Mouse (Mus musculus) lung, postnatal 14 days (tissue): ENCODE measurements around the gene Urb2.
"Not testable (repeated sequence)": the region's sequence is repeated elsewhere in the genome, so short reads cannot be mapped to it uniquely, and the experiment has no call there.

Experiments
- DNase-seq: peaks from one replicate; pipeline ENCODE4 v3.0.0; 2021

The Urb2 gene

DNA sequence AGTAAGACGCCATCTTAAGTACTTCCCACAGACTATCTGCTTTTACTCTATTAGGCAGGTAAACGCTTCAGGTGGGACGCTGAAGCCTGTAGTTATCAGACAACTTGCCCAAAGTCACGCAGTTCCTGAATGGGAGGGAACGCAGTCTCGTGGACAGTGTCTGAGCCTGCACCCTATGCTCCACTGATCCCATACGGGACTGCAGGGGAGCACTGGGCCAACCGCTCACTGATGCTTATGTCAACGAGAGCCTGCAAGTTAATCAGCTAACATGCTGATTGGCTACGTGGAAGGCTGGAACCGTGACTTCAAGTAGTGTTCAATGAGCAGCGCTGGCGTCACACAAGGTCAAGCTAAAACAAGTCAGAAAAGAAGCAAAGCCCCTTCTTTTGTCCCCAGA lies 1.5 kb upstream of the Urb2 start:
- DNase-seq: no peak

DNA sequence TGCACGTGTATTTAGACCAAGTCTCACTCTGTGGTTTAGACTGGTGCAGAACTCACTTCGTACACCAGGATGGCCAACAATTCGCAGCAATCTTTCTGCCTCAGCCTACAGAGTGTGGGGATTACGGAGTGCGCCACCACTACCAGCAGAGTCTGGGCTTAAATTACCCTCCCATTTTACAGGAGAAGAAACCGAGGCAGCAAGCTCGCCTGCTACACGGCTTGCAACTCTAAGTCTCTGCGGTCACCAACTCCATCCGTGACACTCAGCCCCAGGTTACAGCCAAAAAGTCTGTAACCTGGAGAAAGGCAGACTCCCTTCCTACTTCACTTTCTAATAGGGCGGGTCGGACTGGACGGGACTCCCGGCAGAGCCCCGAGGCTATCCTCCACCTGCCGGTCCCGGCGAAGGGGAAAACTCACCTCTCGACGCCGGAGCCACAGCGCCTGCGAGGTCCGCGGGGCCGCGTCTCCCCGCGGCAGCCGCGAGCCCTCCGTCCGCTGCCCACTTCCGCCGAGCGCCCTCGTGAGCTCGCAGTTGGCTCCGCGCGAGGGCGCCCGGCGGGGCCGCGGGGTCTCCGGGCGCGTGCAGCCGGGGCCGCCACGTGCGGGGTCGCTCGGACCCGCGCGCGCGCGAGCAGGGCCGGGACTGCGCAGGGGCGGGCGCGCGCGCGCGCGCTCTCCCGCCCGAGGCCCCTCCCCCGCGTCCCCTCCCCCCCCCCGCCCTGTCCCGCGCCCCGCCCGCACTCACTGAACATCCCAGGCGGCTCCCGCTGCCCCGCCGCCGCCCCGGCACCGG lies 670 bp upstream of the Urb2 start:
- peak; percentile 65 for DNase-seq

DNA sequence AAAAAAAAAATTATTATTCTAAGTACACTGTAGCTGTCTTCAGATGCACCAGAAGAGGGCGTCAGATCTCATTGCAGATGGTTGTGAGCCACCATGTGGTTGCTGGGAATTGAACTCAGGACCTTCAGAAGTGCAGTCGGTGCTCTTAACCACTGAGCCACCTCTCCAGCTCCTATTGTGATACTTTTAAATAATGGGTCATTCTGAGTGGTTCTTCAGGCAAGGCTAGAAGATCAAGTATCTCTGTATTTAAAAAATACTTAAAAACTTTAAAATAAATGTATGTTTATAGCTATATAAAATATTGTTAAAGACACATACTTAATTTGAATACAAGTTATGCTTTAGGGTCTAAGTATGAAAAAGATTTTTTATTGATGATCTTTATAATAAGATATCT lies 5.0 kb downstream of the Urb2 start:
- not testable (repeated sequence) for DNase-seq

GRCm38 (mm10) chr8:124027831-124028230 lies 6.5 kb downstream of the Urb2 start:
- DNase-seq: no peak

DNA sequence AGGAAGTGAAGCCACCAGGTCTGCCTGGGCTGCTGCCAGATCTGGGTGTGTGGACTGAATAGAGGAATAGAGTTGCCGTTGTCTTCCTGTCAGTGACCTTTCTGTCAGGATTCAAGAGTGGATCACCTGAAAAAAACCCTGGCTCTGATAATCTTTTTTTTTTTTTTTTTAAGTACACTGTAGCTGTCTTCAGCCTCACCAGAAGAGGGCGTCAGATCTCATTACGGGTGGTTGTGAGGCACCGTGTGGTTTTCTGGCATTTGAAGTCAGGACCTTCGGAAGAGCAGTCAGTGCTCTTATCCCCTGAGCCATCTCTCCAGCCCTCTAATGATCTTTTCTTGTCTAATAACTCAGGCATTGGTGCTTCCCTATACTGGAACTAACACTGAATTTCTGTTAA lies 12.1 kb downstream of the Urb2 start:
- no peak for DNase-seq

DNA sequence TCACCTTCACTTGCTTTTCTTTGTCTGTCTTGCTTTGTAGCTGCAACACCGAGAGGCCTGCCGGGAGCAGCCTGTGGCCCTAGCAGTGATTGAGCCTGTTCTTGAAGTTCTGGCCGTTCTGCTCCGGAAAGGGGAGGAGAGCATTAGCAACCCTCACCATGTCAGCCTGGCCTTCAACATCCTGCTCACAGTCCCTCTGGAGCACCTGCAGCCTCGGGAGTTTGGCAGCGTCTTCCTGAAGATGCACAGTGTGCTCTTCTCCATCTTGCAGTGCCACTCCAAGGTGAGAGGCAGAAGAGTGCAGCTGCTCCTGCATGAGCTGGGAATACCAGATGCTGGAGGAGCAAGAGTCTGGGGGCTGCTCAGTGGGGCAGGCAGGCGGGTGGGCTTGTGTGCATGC lies 16.8 kb downstream of the Urb2 start:
- no peak for DNase-seq

- DNase-seq: no peak
Observed at GRCm38 (mm10) chr8:124039351-124039750, 18.0 kb downstream of the Urb2 start.

GRCm38 (mm10) chr8:124042201-124042600 lies 20.9 kb downstream of the Urb2 start:
- DNase-seq: no peak

DNA sequence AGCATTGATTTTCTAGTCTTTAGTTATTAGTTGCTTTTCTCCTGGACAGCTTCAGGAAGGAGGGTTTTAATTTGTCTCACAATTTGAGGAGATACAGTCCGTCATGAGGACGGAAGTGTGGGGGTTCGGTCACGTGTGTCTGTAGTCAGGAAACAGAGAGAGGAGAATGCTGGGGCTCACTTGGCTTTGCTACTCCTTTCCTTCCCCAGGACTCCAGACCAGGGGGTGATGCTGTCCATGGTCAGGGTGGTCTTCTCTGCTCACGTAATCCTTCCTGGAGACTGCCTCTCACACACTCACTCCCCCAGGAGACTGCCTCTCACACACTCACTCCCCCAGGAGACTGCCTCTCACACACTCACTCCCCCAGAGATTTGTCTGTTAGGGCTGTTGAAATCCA lies 23.1 kb downstream of the Urb2 start:
- no peak for DNase-seq

DNA sequence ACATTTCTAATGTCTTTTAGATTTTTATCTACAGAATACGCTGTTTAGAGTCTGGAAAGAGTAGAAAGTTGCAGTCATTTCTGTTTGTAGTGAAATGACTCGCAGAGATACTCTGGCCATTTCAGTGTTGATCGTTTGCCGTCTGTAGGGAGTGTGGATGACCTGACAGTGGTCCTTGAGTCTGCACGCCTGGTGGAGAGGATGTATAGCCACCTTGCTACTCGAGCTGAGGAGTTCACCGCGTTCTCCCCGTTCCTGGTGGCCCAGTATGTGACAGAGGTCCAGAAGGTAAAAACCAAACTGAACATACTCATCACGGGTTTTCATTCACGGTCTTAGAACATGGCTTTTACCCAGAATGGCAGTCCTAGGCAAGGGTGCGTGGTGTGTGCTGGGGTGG lies 23.6 kb downstream of the Urb2 start:
- no peak for DNase-seq

DNA sequence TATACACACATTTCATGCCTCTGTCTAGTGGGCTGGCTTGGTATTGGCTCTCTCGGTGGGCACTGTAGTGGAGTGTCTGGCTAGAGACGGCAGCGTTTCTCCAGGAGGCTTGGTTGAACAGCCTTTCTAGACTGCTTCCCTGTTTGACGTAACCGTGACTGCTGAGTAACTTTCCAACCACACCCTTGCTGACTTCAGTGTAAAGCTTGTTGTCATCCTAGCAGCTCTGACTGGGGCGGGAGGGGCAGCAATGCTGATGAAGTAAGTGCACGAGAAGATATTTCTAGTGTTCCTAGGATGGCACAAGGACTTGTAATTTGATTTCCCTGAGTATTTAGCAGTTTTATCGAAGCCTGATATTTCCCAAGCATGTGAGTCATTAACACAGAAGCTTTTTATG lies 24.5 kb downstream of the Urb2 start:
- no peak for DNase-seq

GRCm38 (mm10) chr8:124052110-124052509 lies 30.8 kb downstream of the Urb2 start:
- DNase-seq: peak; percentile 78

DNA sequence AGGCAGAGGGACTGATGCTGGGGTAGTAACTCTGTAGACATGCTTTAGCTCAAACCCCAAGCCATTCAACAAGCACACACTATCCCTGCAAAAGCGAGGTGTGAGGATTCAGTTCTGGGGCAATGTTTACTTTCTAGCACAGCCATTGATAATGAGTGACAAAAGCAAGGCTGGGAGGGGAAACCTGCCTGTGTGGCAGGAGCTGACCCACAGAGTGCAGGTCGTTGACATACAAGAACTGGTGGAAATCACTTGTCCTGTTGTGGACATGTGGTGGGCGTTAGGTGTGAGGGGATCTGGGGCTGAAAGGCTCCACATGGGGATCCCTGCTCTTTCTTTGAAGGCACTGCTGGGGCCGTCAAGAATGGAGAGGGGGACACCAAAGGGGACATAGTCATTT lies 31.3 kb downstream of the Urb2 start:
- DNase-seq: no peak

GRCm38 (mm10) chr8:124056832-124057655 lies 35.7 kb downstream of the Urb2 start:
- DNase-seq: no peak

DNA sequence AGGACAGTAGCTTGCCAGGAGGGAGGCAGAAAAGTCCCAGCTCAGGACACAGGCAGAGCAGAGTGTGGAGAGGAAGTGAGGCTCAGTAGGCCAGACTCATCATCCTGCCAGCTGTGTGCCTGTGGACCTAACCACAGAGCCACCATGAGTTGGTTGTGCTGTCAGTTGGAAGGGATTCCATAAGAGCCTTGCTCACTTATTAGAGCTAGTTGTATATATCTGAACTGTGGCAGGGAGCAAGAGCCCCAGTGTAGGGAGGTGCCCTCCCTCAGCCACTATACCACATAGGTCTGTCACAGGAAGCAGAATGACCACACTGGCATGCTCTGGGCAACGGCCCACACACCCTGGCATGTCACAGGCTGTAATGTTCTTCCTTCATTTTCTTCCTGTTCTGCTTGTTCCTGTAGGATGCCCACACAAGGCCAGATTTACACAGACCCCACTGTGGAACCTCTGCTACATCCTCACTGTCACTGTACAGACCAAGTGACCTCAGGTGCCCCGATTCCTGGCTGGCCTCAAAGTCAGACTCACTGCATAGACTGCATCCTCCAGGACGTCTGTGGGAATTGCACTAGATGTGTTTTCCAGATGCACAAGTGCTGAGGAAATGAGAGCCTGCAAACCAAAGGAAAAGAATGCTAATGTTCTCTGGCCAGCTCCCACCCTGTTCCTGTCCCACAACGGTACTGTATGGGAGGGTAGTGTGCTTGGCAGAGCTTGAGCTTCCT lies 45.2 kb downstream of the Urb2 start:
- DNase-seq: peak; percentile 33

- DNase-seq: no peak
Observed at GRCm38 (mm10) chr8:124067059-124067750, 45.9 kb downstream of the Urb2 start.

DNA sequence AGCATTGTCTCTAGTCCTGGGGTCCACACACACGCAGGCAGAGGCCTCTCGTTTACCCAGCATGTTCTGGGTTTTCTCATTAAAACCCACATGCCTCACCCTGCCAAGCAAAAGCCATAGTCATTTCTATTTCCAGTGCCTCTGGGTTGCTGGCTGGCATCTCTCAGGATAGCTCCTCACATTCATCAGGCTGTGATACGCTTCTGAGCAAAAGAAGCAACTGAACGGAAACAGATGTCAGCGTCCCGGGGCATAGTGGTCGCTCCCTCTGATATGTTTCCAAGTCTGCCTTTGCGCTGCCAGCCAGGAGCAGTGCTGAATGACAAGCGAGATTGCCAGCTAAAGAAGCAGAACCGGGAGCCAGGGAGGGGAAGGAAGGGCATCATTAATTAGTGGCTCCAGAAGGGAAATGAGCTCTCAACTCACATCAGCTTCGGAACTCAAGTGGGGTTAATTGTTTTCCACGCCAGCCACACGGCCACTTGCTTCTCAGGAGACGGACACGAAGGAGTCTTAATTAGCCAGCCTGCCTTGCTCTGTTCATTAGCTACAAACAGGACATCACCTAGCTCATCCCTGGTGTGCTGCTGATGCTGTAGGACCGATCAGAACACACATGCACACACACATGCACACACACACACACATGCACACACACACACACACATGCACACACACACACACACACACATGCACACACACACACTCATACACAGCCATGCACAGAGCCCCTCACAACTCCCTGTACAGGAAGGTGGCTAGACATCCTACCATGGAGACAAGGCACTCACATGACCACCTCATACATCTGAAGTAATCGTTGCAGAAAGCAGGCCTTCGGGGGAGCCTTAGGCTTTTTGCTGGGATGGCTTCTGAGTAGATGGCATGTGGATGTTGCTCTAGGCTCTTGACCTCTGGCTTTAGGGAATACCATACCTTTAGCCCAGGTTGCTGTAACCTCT lies 49.3 kb downstream of the Urb2 start:
- DNase-seq: peak; percentile 57

GRCm38 (mm10) chr8:124075977-124076376 lies 54.7 kb downstream of the Urb2 start:
- no peak for DNase-seq

DNA sequence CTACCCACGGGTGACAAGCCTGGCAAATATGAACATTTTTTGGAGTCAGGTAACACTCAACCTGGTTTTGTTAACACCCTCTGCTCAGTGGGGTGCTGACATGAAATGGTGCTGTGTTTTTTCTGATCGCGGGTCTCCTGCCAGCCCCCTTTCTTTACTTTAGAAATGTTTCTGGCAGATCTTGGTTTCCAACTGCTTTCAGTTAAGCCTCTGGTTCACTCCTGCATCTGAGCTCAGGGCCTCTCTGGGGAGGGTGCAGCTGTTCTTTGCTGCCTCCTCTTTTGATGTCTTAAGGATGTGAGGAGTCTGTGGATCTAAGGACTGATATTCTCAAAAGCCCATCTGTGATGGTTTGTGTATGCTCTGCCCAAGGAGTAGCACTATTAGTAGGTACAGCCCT lies 55.1 kb downstream of the Urb2 start:
- no peak for DNase-seq

DNA sequence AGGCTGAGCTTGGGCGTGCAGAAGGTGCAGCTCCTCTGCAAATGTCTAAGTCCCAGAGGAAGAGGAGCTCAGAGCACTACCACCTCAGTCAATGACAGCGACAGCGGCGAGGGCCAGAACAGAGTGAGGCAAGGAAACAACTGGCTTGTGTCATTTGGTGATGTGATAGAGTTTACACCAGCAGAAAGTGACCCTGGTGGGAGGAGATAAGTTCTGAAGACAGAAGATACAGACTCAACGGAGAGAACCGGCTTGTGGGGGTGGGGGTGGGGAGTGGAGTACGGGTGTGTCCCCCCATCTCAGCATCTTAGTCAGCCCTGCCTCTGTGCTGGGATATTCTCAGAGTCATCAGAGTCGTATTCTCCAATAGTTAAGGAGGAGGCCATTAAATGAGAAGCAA lies 56.1 kb downstream of the Urb2 start:
- DNase-seq: no peak

DNA sequence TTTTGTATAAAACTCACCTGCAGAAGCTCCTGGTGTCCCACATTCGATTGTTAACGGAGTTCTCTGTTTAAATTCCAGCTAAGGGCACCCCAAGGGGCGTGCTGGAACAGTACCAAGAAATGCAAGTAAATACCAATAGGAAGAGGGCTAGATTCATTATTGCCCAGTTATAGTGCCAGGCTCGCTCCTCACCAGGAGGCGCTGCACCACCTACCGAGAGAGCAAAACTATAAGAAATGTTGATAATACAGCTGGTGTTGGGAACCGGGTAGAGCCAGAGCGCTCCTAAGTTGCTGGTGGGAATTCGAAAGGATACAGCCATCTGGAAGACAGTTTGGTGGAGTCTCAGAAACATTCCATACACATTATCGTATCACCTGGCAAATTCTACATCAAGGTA lies 56.7 kb downstream of the Urb2 start:
- peak; percentile 37 for DNase-seq

- no peak for DNase-seq
Observed at GRCm38 (mm10) chr8:124078969-124079368, 57.7 kb downstream of the Urb2 start.
